Mouse (Mus musculus): Measurements from ENCODE around the gene Ptges3. TPM values are rescaled to one million over a fixed set of nuclear protein-coding genes. Genes with fewer than 3 reads are reported as not detected.
A peak's percentile ranks its signal among the peaks of the same experiment; 100 is the strongest.

The Ptges3 gene
- 263 and 278 TPM in 2 replicates for polyA plus RNA-seq (2015; fragmentation: Nextera tagmentation; extraction: Ambion mirVana)

- Histone ChIP-seq H3K4me2 (ENCODE audit: low read depth, low read length) (peak within 1 kb of the TSS; percentile 97), H3K4me1 (ENCODE audit: control insufficient read depth, insufficient read depth, low read length) (peaks cover 20% of the 10 kb centered on the region), H3K9me3 (replicated peaks; ENCODE audit: control insufficient read depth, low read length) (no peaks in the 10 kb centered on the region), H3K4me3 (ENCODE audit: low read length) (peak within 1 kb of the TSS; percentile 98), H3K9ac (ENCODE audit: low read length) (peak within 1 kb of the TSS; percentile 84), H3K36me3 (ENCODE audit: control insufficient read depth, insufficient read depth) (no peaks in the 10 kb centered on the region), H3K27me3 (ENCODE audit: control insufficient read depth, insufficient read depth, low read length) (no peaks in the 10 kb centered on the region), H3K27ac (ENCODE audit: low read length) (peak within 1 kb of the TSS; percentile 93)
- WGBS = under 1% methylated on average over 68 of the region's 72 CpGs
- ATAC-seq (replicated peaks; ENCODE audit: extremely low read depth, insufficient read depth, low FRiP score) = peak; percentile 92
These were observed at the start of gene Ptges3 for GRCm38 (mm10) chr10:128058601-128059151. Ptges3 (plus strand) TSS chr10:128058954.

- Histone ChIP-seq H3K4me3 (ENCODE audit: low read length) (no peak overlapping the region), H3K36me3 (ENCODE audit: control insufficient read depth, insufficient read depth) (no peaks in the 10 kb centered on the region), H3K4me1 (ENCODE audit: control insufficient read depth, insufficient read depth, low read length) (no peaks in the 10 kb centered on the region), H3K4me2 (ENCODE audit: low read depth, low read length) (no peak overlapping the region), H3K27me3 (ENCODE audit: control insufficient read depth, insufficient read depth, low read length) (no peaks in the 10 kb centered on the region), H3K9ac (ENCODE audit: low read length) (no peak overlapping the region), H3K9me3 (replicated peaks; ENCODE audit: control insufficient read depth, low read length) (no peaks in the 10 kb centered on the region), H3K27ac (ENCODE audit: low read length) (no peak overlapping the region)
- ATAC-seq (replicated peaks; ENCODE audit: extremely low read depth, insufficient read depth, low FRiP score) = no peak
- WGBS = 83% methylated on average over 5 of the region's 5 CpGs
These were observed 49.0 kb upstream of the Ptges3 start for GRCm38 (mm10) chr10:128009735-128010134.

DNA sequence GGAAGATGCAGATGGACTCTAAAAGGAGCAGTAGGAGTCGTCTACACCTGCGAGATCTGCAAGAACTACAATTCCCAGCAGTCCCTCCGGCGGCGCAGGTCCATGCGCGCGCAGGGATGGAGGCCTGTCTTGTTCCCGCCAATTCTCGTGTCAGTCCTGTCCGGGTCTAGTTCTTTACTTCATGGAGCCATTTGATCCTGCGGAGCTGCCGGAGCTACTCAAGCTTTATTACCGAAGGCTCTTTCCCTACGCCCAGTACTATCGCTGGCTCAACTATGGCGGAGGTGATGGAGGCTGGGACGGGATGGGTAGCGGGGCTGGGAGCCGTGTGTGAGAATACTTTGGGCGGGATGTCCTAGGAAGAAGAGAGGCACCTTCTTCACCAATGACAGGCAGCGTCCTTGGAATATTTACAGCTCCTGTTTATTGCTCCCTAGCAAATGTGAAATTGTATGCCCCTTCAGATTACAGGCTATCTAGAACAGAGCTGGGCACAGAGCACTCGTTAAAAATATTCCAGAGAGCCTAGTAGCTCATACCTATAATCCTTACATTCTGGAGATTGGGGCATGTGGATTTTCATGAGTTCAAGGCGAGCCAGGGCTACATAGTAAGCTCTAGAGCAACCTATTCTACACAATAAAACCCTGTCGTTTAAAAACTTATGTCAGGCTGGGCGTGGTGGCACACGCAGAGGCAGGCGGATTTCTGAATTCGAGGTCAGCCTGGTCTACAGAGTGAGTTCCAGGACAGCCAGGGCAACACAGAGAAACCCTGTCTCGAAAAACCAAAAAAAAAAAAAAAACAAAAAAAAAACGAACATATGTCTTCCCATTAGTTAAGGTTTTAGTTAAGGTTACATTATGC is 43.5 kb upstream of the Ptges3 start, which contains the start of gene Prim1:
Prim1 (plus strand) TSS at position 101 of the 867 bp plus-strand sequence.
- WGBS = 6% methylated on average over 31 of the region's 31 CpGs
- peak within 1 kb of the TSS; percentile 63 for H3K9ac ChIP-seq (ENCODE audit: low read length)

GRCm38 (mm10) chr10:128022196-128022595 is 36.6 kb upstream of the Ptges3 start:
- peaks cover 3% of the 10 kb centered on the region for H3K4me1 ChIP-seq (ENCODE audit: control insufficient read depth, insufficient read depth, low read length)
- H3K4me3 ChIP-seq (ENCODE audit: low read length) = no peak overlapping the region
- WGBS = 93% methylated on average over 5 of the region's 5 CpGs
- H3K9ac ChIP-seq (ENCODE audit: low read length) = no peak overlapping the region
- H3K27ac ChIP-seq (ENCODE audit: low read length) = no peak overlapping the region
- peaks cover 33% of the 10 kb centered on the region for H3K36me3 ChIP-seq (ENCODE audit: control insufficient read depth, insufficient read depth)
- no peaks in the 10 kb centered on the region for H3K27me3 ChIP-seq (ENCODE audit: control insufficient read depth, insufficient read depth, low read length)
- no peaks in the 10 kb centered on the region for H3K9me3 ChIP-seq (replicated peaks; ENCODE audit: control insufficient read depth, low read length)
- no peak overlapping the region for H3K4me2 ChIP-seq (ENCODE audit: low read depth, low read length)
- no peak for ATAC-seq (replicated peaks; ENCODE audit: extremely low read depth, insufficient read depth, low FRiP score)

More for the DNA sequence above, 43.5 kb upstream of the Ptges3 start, which contains the start of gene Prim1:
- Histone ChIP-seq H3K36me3 (ENCODE audit: control insufficient read depth, insufficient read depth) (peaks cover 8% of the 10 kb centered on the region; the same call in 1 of the 2 replicates), H3K4me3 (ENCODE audit: low read length) (peak within 1 kb of the TSS; percentile 59), H3K27me3 (ENCODE audit: control insufficient read depth, insufficient read depth, low read length) (no peaks in the 10 kb centered on the region), H3K27ac (ENCODE audit: low read length) (0 out of 2 replicates have a peak within 1 kb of the TSS, but pooled peaks have one; percentile 56), H3K4me2 (ENCODE audit: low read depth, low read length) (peak within 1 kb of the TSS; percentile 57), H3K9me3 (replicated peaks; ENCODE audit: control insufficient read depth, low read length) (no peaks in the 10 kb centered on the region), H3K4me1 (ENCODE audit: control insufficient read depth, insufficient read depth, low read length) (peaks cover 3% of the 10 kb centered on the region; the same call in 1 of the 2 replicates)
- ATAC-seq (replicated peaks; ENCODE audit: extremely low read depth, insufficient read depth, low FRiP score) = peak; percentile 92

- no peak overlapping the region for H3K4me2 ChIP-seq (ENCODE audit: low read depth, low read length)
- H3K27ac ChIP-seq (ENCODE audit: low read length) = no peak overlapping the region
- no peaks in the 10 kb centered on the region for H3K27me3 ChIP-seq (ENCODE audit: control insufficient read depth, insufficient read depth, low read length)
- WGBS = 95% methylated on average over 10 of the region's 10 CpGs
- H3K36me3 ChIP-seq (ENCODE audit: control insufficient read depth, insufficient read depth) = peaks cover 28% of the 10 kb centered on the region
- H3K9me3 ChIP-seq (replicated peaks; ENCODE audit: control insufficient read depth, low read length) = no peaks in the 10 kb centered on the region
- H3K4me3 ChIP-seq (ENCODE audit: low read length) = no peak overlapping the region
- ATAC-seq (replicated peaks; ENCODE audit: extremely low read depth, insufficient read depth, low FRiP score) = no peak
- peaks cover 3% of the 10 kb centered on the region for H3K4me1 ChIP-seq (ENCODE audit: control insufficient read depth, insufficient read depth, low read length)
- no peak overlapping the region for H3K9ac ChIP-seq (ENCODE audit: low read length)
These were observed 35.3 kb upstream of the Ptges3 start for GRCm38 (mm10) chr10:128023496-128023895.

- 89% methylated on average over 7 of the region's 7 CpGs for WGBS
- Histone ChIP-seq H3K4me1 (ENCODE audit: control insufficient read depth, insufficient read depth, low read length) (peaks cover 5% of the 10 kb centered on the region), H3K27ac (ENCODE audit: low read length) (no peak overlapping the region), H3K4me3 (ENCODE audit: low read length) (no peak overlapping the region), H3K4me2 (ENCODE audit: low read depth, low read length) (no peak overlapping the region), H3K36me3 (ENCODE audit: control insufficient read depth, insufficient read depth) (peaks cover 18% of the 10 kb centered on the region), H3K9ac (ENCODE audit: low read length) (no peak overlapping the region), H3K27me3 (ENCODE audit: control insufficient read depth, insufficient read depth, low read length) (no peaks in the 10 kb centered on the region), H3K9me3 (replicated peaks; ENCODE audit: control insufficient read depth, low read length) (no peaks in the 10 kb centered on the region)
- no peak for ATAC-seq (replicated peaks; ENCODE audit: extremely low read depth, insufficient read depth, low FRiP score)
These were observed 28.8 kb upstream of the Ptges3 start for GRCm38 (mm10) chr10:128029931-128030330.

DNA sequence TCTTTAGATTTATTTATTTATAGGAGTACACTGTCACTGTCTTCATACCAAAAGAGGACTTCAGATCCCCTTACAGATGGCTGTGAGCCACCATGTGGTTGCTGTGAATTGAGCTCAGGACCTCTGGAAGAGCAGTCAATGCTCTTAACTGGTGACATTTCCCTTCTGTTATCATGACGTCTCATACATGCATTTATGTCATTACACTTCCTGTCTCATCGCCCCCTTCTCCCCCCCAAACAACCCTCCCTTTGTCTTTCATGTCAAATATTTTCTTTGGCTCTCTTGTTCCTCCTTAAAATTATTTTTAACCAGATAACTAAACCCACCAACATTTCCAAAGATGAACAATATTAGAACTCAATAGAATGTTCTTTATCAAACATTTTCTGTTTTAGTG is 27.9 kb upstream of the Ptges3 start:
- no peak for ATAC-seq (replicated peaks; ENCODE audit: extremely low read depth, insufficient read depth, low FRiP score)
- WGBS = 55% methylated on average over 2 of the region's 2 CpGs
- Histone ChIP-seq H3K4me1 (ENCODE audit: control insufficient read depth, insufficient read depth, low read length) (peaks cover 5% of the 10 kb centered on the region), H3K9me3 (replicated peaks; ENCODE audit: control insufficient read depth, low read length) (no peaks in the 10 kb centered on the region), H3K27me3 (ENCODE audit: control insufficient read depth, insufficient read depth, low read length) (no peaks in the 10 kb centered on the region), H3K4me2 (ENCODE audit: low read depth, low read length) (no peak overlapping the region), H3K9ac (ENCODE audit: low read length) (no peak overlapping the region), H3K36me3 (ENCODE audit: control insufficient read depth, insufficient read depth) (peaks cover 13% of the 10 kb centered on the region), H3K27ac (ENCODE audit: low read length) (no peak overlapping the region), H3K4me3 (ENCODE audit: low read length) (no peak overlapping the region)

DNA sequence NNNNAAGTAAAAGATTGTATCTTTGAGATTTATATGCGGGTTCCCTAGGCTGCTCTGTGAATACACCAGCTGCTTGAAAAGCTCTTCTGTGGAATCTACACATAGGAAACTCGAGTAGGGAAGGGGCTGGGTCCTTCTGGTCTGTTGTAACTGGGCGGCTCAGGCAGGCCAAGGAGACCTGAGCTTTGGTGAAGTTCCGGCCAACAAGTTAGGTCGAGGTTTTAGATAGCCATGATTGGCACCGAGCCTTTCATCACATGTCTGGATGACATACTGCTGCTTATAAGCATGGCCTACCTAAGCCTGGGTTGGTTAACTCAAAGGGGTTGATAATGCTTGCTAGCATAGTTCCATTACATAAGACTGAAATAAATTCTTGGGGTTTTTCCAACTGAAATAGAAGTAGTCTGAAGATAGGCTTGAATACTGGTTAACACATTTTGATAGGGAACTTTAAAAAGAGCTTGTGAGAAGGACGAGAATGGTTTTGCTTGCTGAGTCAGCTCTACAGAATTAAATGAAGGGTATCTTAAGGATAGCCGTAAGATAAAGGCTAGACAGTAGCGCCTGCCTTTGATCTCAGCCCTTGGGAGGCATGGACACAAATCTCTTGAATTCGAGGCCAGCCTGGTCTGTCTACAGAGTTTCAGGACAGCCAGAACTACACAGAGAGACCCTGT is 21.9 kb upstream of the Ptges3 start:
- Histone ChIP-seq H3K36me3 (ENCODE audit: control insufficient read depth, insufficient read depth) (peaks cover 22% of the 10 kb centered on the region), H3K27me3 (ENCODE audit: control insufficient read depth, insufficient read depth, low read length) (no peaks in the 10 kb centered on the region), H3K27ac (ENCODE audit: low read length) (peak overlapping the region; percentile 100), H3K9ac (ENCODE audit: low read length) (peak overlapping the region; percentile 100), H3K4me3 (ENCODE audit: low read length) (peak overlapping the region; percentile 93), H3K4me1 (ENCODE audit: control insufficient read depth, insufficient read depth, low read length) (peaks cover 44% of the 10 kb centered on the region), H3K9me3 (replicated peaks; ENCODE audit: control insufficient read depth, low read length) (no peaks in the 10 kb centered on the region), H3K4me2 (ENCODE audit: low read depth, low read length) (peak overlapping the region; percentile 84)
- under 1% methylated on average over 10 of the region's 10 CpGs for WGBS
- ATAC-seq (replicated peaks; ENCODE audit: extremely low read depth, insufficient read depth, low FRiP score) = peak; percentile 53

Measured in heart, embryonic 16.5 days (tissue).